Mouse (Mus musculus) erythroid progenitor cell, adult 5-6 weeks (primary cell): ENCODE results near the gene Spata4. TPM values are rescaled to one million over a fixed set of nuclear protein-coding genes. Genes with fewer than 3 reads are reported as not detected.

Experiments
- total RNA-seq, 2 experiments: library from RNA; stranded (forward) in 1 of 2; stranded (reverse) in 1 of 2; fragments of 150-400 nt in 1 of 2; fragments of 186-747, 209-891 nt in 1 of 2; gene quantifications; 2 replicates each; pipeline versions ENCODE4 v1.2.3 to v1.2.4; 2015 to 2017; ENCODE audit warnings: low replicate concordance in 2 of 2

Spata4 gene
- total RNA-seq, 2 experiments from 2014 or later = not detected

Other genes with a start within 250 kb of the Spata4 start
- gene Asb5, start 71.2 kb upstream of the Spata4 start, total RNA-seq (2015; ENCODE audit: low replicate concordance) = not detected in 2 replicates
- gene Asb5, start 71.2 kb upstream of the Spata4 start, total RNA-seq (2017; ENCODE audit: low replicate concordance) = not detected in 2 replicates
- gene Spcs3, start 70.8 kb upstream of the Spata4 start, total RNA-seq (2015; ENCODE audit: low replicate concordance) = 37.1 and 38.6 TPM in 2 replicates
- gene Spcs3, start 70.8 kb upstream of the Spata4 start, total RNA-seq (2017; ENCODE audit: low replicate concordance) = 23.2 and 32.3 TPM in 2 replicates